Mouse (Mus musculus) G1E (cell line): ENCODE measurements at regions not wholly inside any gene's neighbourhood (a gene's known extent, or its start where the extent isn't known, plus 50 kb on each side); places are given as distances from the start of the nearest gene placed in this dataset.

Experiments
- ATAC-seq: 2 replicates; pipeline ENCODE4 v1.8.0; 2016; ENCODE audit warnings: mild to moderate bottlenecking; ENCODE audit not compliant: insufficient number of reproducible peaks, poor library complexity, low FRiP score, severe bottlenecking; ENCODE audit errors: extremely low read depth
- DNase-seq: peaks from one replicate; pipeline ENCODE4 v3.0.0; 2012; ENCODE audit warnings: low spot score
- H3K27me3 ChIP-seq: 2 replicates; pipeline ENCODE4 v1.6.1; 2012; ENCODE audit warnings: mild to moderate bottlenecking, low read length, inconsistent platforms; ENCODE audit not compliant: insufficient read depth
- H3K36me3 ChIP-seq: replicated peaks from 2 replicates; pipeline ENCODE3; 2012; ENCODE audit warnings: mild to moderate bottlenecking, inconsistent platforms
- H3K4me1 ChIP-seq: 2 replicates; pipeline ENCODE4 v1.6.1; 2012; ENCODE audit warnings: low read depth, low read length, inconsistent platforms, mixed read lengths; ENCODE audit not compliant: insufficient read depth
- H3K4me3 ChIP-seq: 2 replicates; pipeline ENCODE4 v1.5.1; 2012; ENCODE audit warnings: low read depth, mild to moderate bottlenecking, inconsistent platforms, low read length, moderate library complexity, mixed read lengths
- H3K9me3 ChIP-seq: replicated peaks from 2 replicates; pipeline ENCODE4 v1.6.1; 2012; ENCODE audit warnings: inconsistent platforms
- CTCF ChIP-seq: IDR thresholded peaks from 2 replicates; pipeline ENCODE4 v1.5.1; 2012; ENCODE audit warnings: low read depth, low read length, inconsistent platforms, mixed read lengths
- GATA1 ChIP-seq: IDR thresholded peaks from 2 replicates; pipeline ENCODE4 v1.6.1; 2012; ENCODE audit warnings: borderline replicate concordance, low read length, inconsistent platforms, mixed read lengths
- GATA2 ChIP-seq: IDR thresholded peaks from 2 replicates; pipeline ENCODE4 v1.6.1; 2012; ENCODE audit warnings: low read depth, low read length, inconsistent platforms, borderline replicate concordance
- POLR2AphosphoS5 ChIP-seq: IDR thresholded peaks from 2 replicates; pipeline ENCODE4 v1.6.1; 2012; ENCODE audit warnings: low read depth, low read length, inconsistent platforms; ENCODE audit not compliant: insufficient replicate concordance
- TAL1 ChIP-seq: conservative IDR thresholded peaks from 2 replicates; pipeline ENCODE4 v1.6.1; 2012; ENCODE audit warnings: low read depth, low read length, inconsistent platforms, mixed read lengths

- H3K36me3 ChIP-seq, result no peaks in the 10 kb centered on the region
- H3K4me3 ChIP-seq, result no peak overlapping the region
- H3K4me1 ChIP-seq, result no peaks in the 10 kb centered on the region
- ATAC-seq, result no peak
- H3K9me3 ChIP-seq, result peaks cover 16% of the 10 kb centered on the region
- TF ChIP-seq GATA1 (no peak), POLR2AphosphoS5 (no peak), CTCF (no peak)
- DNase-seq, result no peak
- H3K27me3 ChIP-seq, result no peaks in the 10 kb centered on the region
Measured at GRCm38 (mm10) chr14:104210719-104211118, 257.1 kb downstream of the Pou4f1 start.

- no peak for ATAC-seq
Measured at GRCm38 (mm10) chr14:104208855-104209254, 258.9 kb downstream of the Pou4f1 start.

GRCm38 (mm10) chr14:104208040-104208816, 259.6 kb downstream of the Pou4f1 start:
- Histone ChIP-seq H3K9me3 (peaks cover 19% of the 10 kb centered on the region), H3K36me3 (no peaks in the 10 kb centered on the region), H3K4me1 (no peaks in the 10 kb centered on the region), H3K4me3 (no peak overlapping the region), H3K27me3 (no peaks in the 10 kb centered on the region)
- ATAC-seq (no peak), DNase-seq (no peak)
- TF ChIP-seq GATA1 (no peak), CTCF (no peak), TAL1 (no peak)

More at GRCm38 (mm10) chr14:104208855-104209254, 258.9 kb downstream of the Pou4f1 start:
- no peaks in the 10 kb centered on the region for H3K36me3 ChIP-seq
- TF ChIP-seq TAL1 (no peak), GATA2 (no peak)
- DNase-seq, result no peak
- H3K27me3 ChIP-seq, result no peaks in the 10 kb centered on the region
- H3K4me3 ChIP-seq, result no peak overlapping the region
- H3K9me3 ChIP-seq, result peaks cover 18% of the 10 kb centered on the region
- no peaks in the 10 kb centered on the region for H3K4me1 ChIP-seq

- peaks cover 20% of the 10 kb centered on the region for H3K9me3 ChIP-seq
- H3K4me3 ChIP-seq, result no peak overlapping the region
- TF ChIP-seq GATA2 (no peak), GATA1 (no peak), TAL1 (no peak), POLR2AphosphoS5 (no peak), CTCF (no peak)
- no peaks in the 10 kb centered on the region for H3K4me1 ChIP-seq
- no peak for ATAC-seq
- DNase-seq, result no peak
- no peaks in the 10 kb centered on the region for H3K27me3 ChIP-seq
- H3K36me3 ChIP-seq, result no peaks in the 10 kb centered on the region
Measured at GRCm38 (mm10) chr14:104206602-104207001, 261.2 kb downstream of the Pou4f1 start.

GRCm38 (mm10) chr14:104203239-104203986, 264.4 kb downstream of the Pou4f1 start:
- H3K36me3 ChIP-seq, result no peaks in the 10 kb centered on the region
- no peaks in the 10 kb centered on the region for H3K27me3 ChIP-seq
- ATAC-seq (no peak), DNase-seq (no peak)
- H3K4me1 ChIP-seq, result no peaks in the 10 kb centered on the region
- TF ChIP-seq TAL1, result no peak
- TF ChIP-seq CTCF, result no peak
- TF ChIP-seq GATA2, result no peak
- no peak for TF ChIP-seq GATA1
- TF ChIP-seq POLR2AphosphoS5, result no peak
- H3K4me3 ChIP-seq, result no peak overlapping the region
- H3K9me3 ChIP-seq, result peaks cover 16% of the 10 kb centered on the region

GRCm38 (mm10) chr14:104193198-104193597, 274.6 kb downstream of the Pou4f1 start:
- DNase-seq (no peak), ATAC-seq (no peak)
- H3K36me3 ChIP-seq, result no peaks in the 10 kb centered on the region
- peaks cover 22% of the 10 kb centered on the region for H3K9me3 ChIP-seq
- TF ChIP-seq TAL1 (no peak), GATA2 (no peak), GATA1 (no peak), POLR2AphosphoS5 (no peak), CTCF (no peak)
- no peaks in the 10 kb centered on the region for H3K27me3 ChIP-seq
- no peak overlapping the region for H3K4me3 ChIP-seq
- H3K4me1 ChIP-seq, result no peaks in the 10 kb centered on the region
